Mouse (Mus musculus) cortical plate, adult 2 months (tissue): ENCODE measurements around the gene Aloxe3.

Experiments
- CTCF ChIP-seq: fragments of 200-500 bp; IDR thresholded peaks from 2 replicates; pipeline ENCODE4 v1.5.1; 2011; ENCODE audit warnings: mild to moderate bottlenecking, control low read depth, low read length; ENCODE audit not compliant: insufficient read depth; ENCODE audit errors: extremely low read depth
- POLR2A ChIP-seq: fragments of 200-500 bp; IDR thresholded peaks from 2 replicates; pipeline ENCODE4 v1.6.1; 2011; ENCODE audit warnings: mild to moderate bottlenecking, low read length, control low read depth; ENCODE audit not compliant: insufficient read depth; ENCODE audit errors: extremely low read depth

DNA sequence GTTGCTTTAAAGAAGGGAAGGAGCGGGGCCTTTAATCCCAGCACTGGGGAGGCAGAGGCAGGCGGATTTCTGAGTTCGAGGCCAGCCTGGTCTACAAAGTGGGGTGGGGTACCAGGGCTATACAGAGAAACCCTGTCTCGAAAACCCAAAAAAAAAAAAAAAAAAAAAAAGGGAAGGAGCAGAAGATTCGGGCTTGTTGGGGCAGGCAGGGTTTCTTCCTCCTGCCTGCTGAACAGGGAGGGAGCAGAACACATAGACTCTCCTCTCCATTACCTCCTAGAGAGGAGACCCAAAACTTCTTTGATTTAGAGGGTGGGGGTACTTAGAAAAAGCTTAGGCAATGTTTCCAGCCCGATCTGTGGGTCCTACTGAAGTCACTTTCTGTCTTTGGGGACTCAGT lies 9.7 kb downstream of the Aloxe3 start:
- TF ChIP-seq CTCF (no peak), POLR2A (no peak)
